Mouse (Mus musculus): ENCODE measurements around the gene Rrp12.

GRCm38 (mm10) chr19:41916853-41917252, 20.9 kb upstream of the Rrp12 start:
- TF ChIP-seq CTCF (IDR thresholded peaks at IDR 0.05; ENCODE audit: extremely low read depth, insufficient read length, insufficient replicate concordance, low read depth, low read length) (no peak), POLR2A (IDR thresholded peaks at IDR 0.05; ENCODE audit: low read depth, low read length) (no peak)

Measured in small intestine, adult 2 months (tissue).